In the genomic region with DNA sequence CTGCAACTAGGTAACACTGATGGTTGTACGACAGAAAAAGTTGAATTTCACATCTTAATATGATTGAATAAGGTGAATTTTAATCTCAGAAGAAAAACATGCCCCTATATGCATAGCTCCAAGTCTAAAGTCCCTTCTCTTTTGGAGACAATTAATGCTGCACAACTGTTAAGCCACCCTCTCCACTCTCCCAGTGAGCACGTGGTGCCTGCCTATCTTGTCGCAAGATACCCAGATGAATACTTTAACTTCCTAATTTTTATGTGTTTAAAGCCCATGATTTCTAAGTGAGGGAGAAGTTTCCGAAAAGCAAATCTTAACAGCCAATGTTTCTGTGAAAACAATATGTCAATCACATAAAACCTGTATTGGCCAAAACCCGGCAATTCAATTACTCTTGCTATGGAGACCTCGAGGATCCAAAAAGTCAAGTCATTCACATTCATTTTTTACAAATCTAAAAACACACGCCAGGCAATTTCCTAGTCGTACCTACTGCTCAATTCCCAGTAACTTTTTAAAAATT, we compare ENCODE assay signal across 1 mouse cellular context.
A peak's percentile ranks its signal among the peaks of the same experiment; 100 is the strongest.
TF ChIP-seq lines count a peak whose summit lies in the region.

No protein-coding gene starts in this region.

TF ChIP-seq in MEL, 35 proteins besides CTCF, POLR2A, EP300 and RAD21 (continued from another document):
- TF ChIP-seq POLR2AphosphoS2 (IDR thresholded peaks at IDR 0.05; ENCODE audit: low read length) (no peak; the same call in 1 of the 2 replicates), SIN3A (IDR thresholded peaks at IDR 0.05; ENCODE audit: low read length) (peak; percentile 98), USF2 (IDR thresholded peaks at IDR 0.05; ENCODE audit: borderline replicate concordance in 1 of 2, insufficient read depth in 1 of 2, low read depth in 1 of 2, low read length in 2 of 2) (peak; percentile 17 to 80; a peak in 3 of 4 replicates), CHD2 (IDR thresholded peaks at IDR 0.05; ENCODE audit: low read length) (no peak), MYB (IDR thresholded peaks at IDR 0.05; ENCODE audit: low read depth, low read length) (no peak), NELFE (IDR thresholded peaks at IDR 0.05; ENCODE audit: low read depth, low read length) (peak; percentile 16; the same call in 1 of the 2 replicates), MXI1 (IDR thresholded peaks at IDR 0.05; ENCODE audit: low read depth, low read length) (peak; percentile 99), MAX (IDR thresholded peaks at IDR 0.05; ENCODE audit: low read length) (peak; percentile 99)
